Mouse (Mus musculus) urinary bladder, postnatal 36 days (tissue): ENCODE measurements around the gene Gabbr2.

Experiments
- DNase-seq, 2 experiments: peaks; one replicate each; pipeline ENCODE4 v3.0.0; 2022; ENCODE audit warnings: low spot score in 2 of 2, mixed read lengths in 1 of 2

The Gabbr2 gene

DNA sequence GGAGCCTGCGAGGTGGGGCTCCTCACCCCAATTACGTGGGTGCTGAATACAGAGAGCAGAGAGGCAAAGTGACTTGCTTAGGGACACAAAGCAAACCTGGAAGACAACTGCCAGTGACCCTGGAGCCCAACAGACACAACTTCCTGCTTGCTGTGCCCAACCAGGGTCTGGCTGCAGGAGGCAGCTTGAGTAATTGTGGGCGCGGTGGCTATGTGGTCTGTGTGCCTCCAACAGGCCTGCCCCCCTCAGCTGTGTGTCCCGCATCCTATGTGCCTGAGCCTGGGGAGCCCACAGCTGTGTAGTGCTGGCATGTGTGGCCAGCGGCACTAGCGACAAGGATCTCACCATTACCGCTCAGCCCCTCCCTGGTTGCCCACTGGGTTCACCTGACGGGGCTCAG lies 377.0 kb downstream of the Gabbr2 start:
- no peak for DNase-seq

- DNase-seq: no peak
Observed at GRCm38 (mm10) chr4:46613618-46614017, 378.1 kb downstream of the Gabbr2 start.
